ENCODE assay signal across 8 mouse cellular contexts in genomic region chr19:4511116-4511841, GRCm38 (mm10). TPM values are rescaled to one million over a fixed set of nuclear protein-coding genes. Genes with fewer than 3 reads are reported as not detected.
A peak's percentile ranks its signal among the peaks of the same experiment; 100 is the strongest.
DNase-seq lines count a peak whose midpoint lies in the region; ATAC-seq and TF ChIP-seq lines count a peak whose summit lies in the region.

No protein-coding gene starts in this region.

- TF ChIP-seq CTCF in CH12.LX (conservative IDR thresholded peaks at IDR 0.05 in 1 of 2, IDR thresholded peaks at IDR 0.05 in 1 of 2; ENCODE audit: low read depth in 2 of 2, low read length in 2 of 2), result no peak
- no peak for TF ChIP-seq CTCF in liver, embryonic 14.5 days (IDR thresholded peaks at IDR 0.05; ENCODE audit: low read depth)

- DNase-seq in CH12.LX (ENCODE audit: extremely low read depth), result no peak
- DNase-seq in liver, embryonic 14.5 days (ENCODE audit: low read depth in 3 of 3, low spot score in 3 of 3), result no peak
- no peak for DNase-seq in c-Kit-positive CD71-positive TER-119-positive erythroid progenitor cells, embryonic 14.5 days (ENCODE audit: low spot score)
- DNase-seq in thymus, adult 18-20 months, result no peak
- DNase-seq in ovary, postnatal 10 days (ENCODE audit: low spot score), result no peak

- no peak for ATAC-seq in erythroblast, adult 5-6 weeks (replicated peaks; ENCODE audit: low FRiP score, poor library complexity, severe bottlenecking)
- no peak for ATAC-seq in forebrain, embryonic 13.5 days
- no peak for ATAC-seq in liver, embryonic 14.5 days (ENCODE audit: insufficient read depth)

- TF ChIP-seq RAD21 in CH12.LX (IDR thresholded peaks at IDR 0.05; ENCODE audit: low read depth, low read length), result no peak

- peaks cover 58% of the 10 kb centered on the region for H3K4me1 ChIP-seq in erythroblast, embryonic 14.5 days (ENCODE audit: control insufficient read depth)
- peaks cover 0 to 39% of the 10 kb centered on the region in 2 experiments; a peak in 2 of 4 replicates for H3K4me1 ChIP-seq in CH12.LX (ENCODE audit: control insufficient read depth in 1 of 2, insufficient read depth in 2 of 2)
- H3K4me1 ChIP-seq in forebrain, embryonic 13.5 days, result peaks cover 20% of the 10 kb centered on the region
- peaks cover 11 to 16% of the 10 kb centered on the region in 2 experiments for H3K4me1 ChIP-seq in liver, embryonic 14.5 days (replicated peaks; ENCODE audit: control insufficient read depth in 2 of 2, insufficient read depth in 2 of 2, low read length in 1 of 2)

- no peak for TF ChIP-seq EP300 in CH12.LX (IDR thresholded peaks at IDR 0.05; ENCODE audit: low read length)
- no peak for TF ChIP-seq EP300 in liver, embryonic 14.5 days (IDR thresholded peaks at IDR 0.05; ENCODE audit: low read depth)

- H3K79me2 ChIP-seq in CH12.LX (replicated peaks; ENCODE audit: control insufficient read depth, extremely low read depth, insufficient read depth, poor library complexity, severe bottlenecking), result no peaks in the 10 kb centered on the region

- peaks cover 23% of the 10 kb centered on the region for H3K36me3 ChIP-seq in erythroblast, embryonic 14.5 days (ENCODE audit: control insufficient read depth)
- no peaks in the 10 kb centered on the region for H3K36me3 ChIP-seq in CH12.LX (replicated peaks in 1 of 2; ENCODE audit: control insufficient read depth in 1 of 2, insufficient read depth in 1 of 2, low read length in 1 of 2)
- no peaks in the 10 kb centered on the region for H3K36me3 ChIP-seq in forebrain, embryonic 13.5 days (ENCODE audit: poor library complexity, severe bottlenecking)
- no peaks in the 10 kb centered on the region for H3K36me3 ChIP-seq in liver, embryonic 14.5 days (replicated peaks; ENCODE audit: control insufficient read depth, insufficient read depth, low read depth)

- peak overlapping the region; percentile 79 for H3K4me3 ChIP-seq in erythroblast, embryonic 14.5 days (replicated peaks)
- peak overlapping the region; percentile 52 to 77 (median 76) for H3K4me3 ChIP-seq in CH12.LX (replicated peaks in 1 of 3; ENCODE audit: low read depth in 2 of 3, low read length in 2 of 3, poor library complexity in 1 of 3)
- H3K4me3 ChIP-seq in forebrain, embryonic 13.5 days, result peak overlapping the region; percentile 69
- H3K4me3 ChIP-seq in liver, embryonic 14.5 days (ENCODE audit: insufficient read depth in 1 of 2, low read depth in 2 of 2, low read length in 2 of 2), result peak overlapping the region; percentile 84 to 90

- TF ChIP-seq POLR2A in CH12.LX (IDR thresholded peaks at IDR 0.05; ENCODE audit: low read depth, low read length), result no peak

- H3K9ac ChIP-seq in CH12.LX (ENCODE audit: insufficient read depth, low read depth), result peak overlapping the region; percentile 9; the same call in 1 of the 2 replicates
- H3K9ac ChIP-seq in forebrain, embryonic 13.5 days, result peak overlapping the region; percentile 69
- peak overlapping the region; percentile 91 for H3K9ac ChIP-seq in liver, embryonic 14.5 days (replicated peaks)

- dilution Hi-C loops in CH12.LX (cut with MboI; ENCODE audit: extremely low pct_ligation_motif_present, extremely low pct_unique_long_range_greater_than_20kb, low sequenced_read_pairs), result no loop called here

- in situ Hi-C loops in CH12.LX (cut with MboI; ENCODE audit: low pct_ligation_motif_present, low pct_unique_long_range_greater_than_20kb, low sequenced_read_pairs), result no loop called here

- no peak overlapping the region for H3K27ac ChIP-seq in CH12.LX (ENCODE audit: insufficient read depth, low read depth)
- no peak overlapping the region for H3K27ac ChIP-seq in forebrain, embryonic 13.5 days
- H3K27ac ChIP-seq in liver, embryonic 14.5 days, result no peak overlapping the region

- H3K4me2 ChIP-seq in CH12.LX (ENCODE audit: insufficient read depth, low read depth, poor library complexity, severe bottlenecking), result peak overlapping the region; percentile 82
- peak overlapping the region; percentile 90 for H3K4me2 ChIP-seq in forebrain, embryonic 13.5 days
- peak overlapping the region; percentile 98 for H3K4me2 ChIP-seq in liver, embryonic 14.5 days (ENCODE audit: low read depth)

- WGBS in forebrain, embryonic 13.5 days, result 6% methylated on average over 13 of the region's 13 CpGs
- 9% methylated on average over 13 of the region's 13 CpGs for WGBS in liver, embryonic 14.5 days (ENCODE audit: insufficient replicate concordance)

- no peaks in the 10 kb centered on the region for H3K9me3 ChIP-seq in erythroblast, embryonic 14.5 days (ENCODE audit: control insufficient read depth, low read length)
- H3K9me3 ChIP-seq in CH12.LX (replicated peaks; ENCODE audit: low read length), result no peaks in the 10 kb centered on the region
- no peaks in the 10 kb centered on the region for H3K9me3 ChIP-seq in forebrain, embryonic 13.5 days (replicated peaks)
- no peaks in the 10 kb centered on the region for H3K9me3 ChIP-seq in liver, embryonic 14.5 days (ENCODE audit: control insufficient read depth, low read length)

- H3K27me3 ChIP-seq in erythroblast, embryonic 14.5 days (ENCODE audit: control insufficient read depth), result peaks cover 24% of the 10 kb centered on the region
- no peaks in the 10 kb centered on the region for H3K27me3 ChIP-seq in CH12.LX (replicated peaks)
- H3K27me3 ChIP-seq in forebrain, embryonic 13.5 days, result peaks cover 12% of the 10 kb centered on the region
- H3K27me3 ChIP-seq in liver, embryonic 14.5 days (ENCODE audit: control insufficient read depth, insufficient read depth, low read length), result no peaks in the 10 kb centered on the region; the same call in none of the 2 replicates

TF ChIP-seq in CH12.LX, 34 proteins besides CTCF, POLR2A, EP300 and RAD21:
- TF ChIP-seq NRF1 (IDR thresholded peaks at IDR 0.05; ENCODE audit: low read depth, low read length) (no peak), ZNF384 (IDR thresholded peaks at IDR 0.05; ENCODE audit: low read depth, low read length) (no peak), JUND (conservative IDR thresholded peaks at IDR 0.05; ENCODE audit: low read depth, low read length) (no peak), TCF12 (IDR thresholded peaks at IDR 0.05; ENCODE audit: low read depth, low read length) (no peak), MAX (IDR thresholded peaks at IDR 0.05; ENCODE audit: low read length) (no peak), POLR2AphosphoS2 (IDR thresholded peaks at IDR 0.05; ENCODE audit: low read depth, low read length) (no peak), CHD2 (IDR thresholded peaks at IDR 0.05; ENCODE audit: low read length) (no peak), JUN (IDR thresholded peaks at IDR 0.05; ENCODE audit: insufficient read depth, low read depth, low read length) (no peak), ZMIZ1 (IDR thresholded peaks at IDR 0.05; ENCODE audit: low read depth, low read length) (no peak), MXI1 (IDR thresholded peaks at IDR 0.05; ENCODE audit: low read depth, low read length) (no peak), KAT2A (IDR thresholded peaks at IDR 0.05; ENCODE audit: insufficient replicate concordance, low read length) (no peak), MEF2A (IDR thresholded peaks at IDR 0.05; ENCODE audit: borderline replicate concordance, low read depth, low read length) (no peak), HCFC1 (IDR thresholded peaks at IDR 0.05; ENCODE audit: low read depth, low read length) (no peak), IRF4 (IDR thresholded peaks at IDR 0.05; ENCODE audit: low read depth, low read length) (no peak), USF1 (IDR thresholded peaks at IDR 0.05; ENCODE audit: low read depth, low read length) (no peak), MAZ (IDR thresholded peaks at IDR 0.05; ENCODE audit: low read depth, low read length) (no peak), TBP (conservative IDR thresholded peaks at IDR 0.05; ENCODE audit: low read depth, low read length) (no peak), GABPA (IDR thresholded peaks at IDR 0.05; ENCODE audit: insufficient replicate concordance, low read depth, low read length) (no peak), SIN3A (IDR thresholded peaks at IDR 0.05; ENCODE audit: low read length) (no peak)

RNA-seq across cellular contexts. Expression of gene Pcx, which starts 1.0 kb away (rescaled TPM):
- polyA plus RNA-seq in erythroblast, embryonic 14.5 days (2012), result 18.5 and 18.7 TPM in 2 replicates
- 15.0 and 32.6 TPM in 2 replicates for total RNA-seq in erythroblast, adult 5-6 weeks (2015; ENCODE audit: low replicate concordance)
- total RNA-seq in erythroblast, adult 5-6 weeks (2017; ENCODE audit: low replicate concordance), result 31.5 and 31.9 TPM in 2 replicates
- total RNA-seq in CH12.LX (2012; rRNA removed) (9.2 and 10.7 TPM in 2 replicates), CH12.LX (2014; rRNA removed) (7.3 and 7.7 TPM in 2 replicates)
- 13.6 and 14.2 TPM in 2 replicates for polyA plus RNA-seq in CH12.LX (2012; ENCODE audit: insufficient read length, low read depth)
- polyA plus RNA-seq in forebrain, embryonic 13.5 days (2015; fragmentation: Nextera tagmentation; extraction: Ambion mirVana), result 15.9 and 17.3 TPM in 2 replicates
- 14.7 and 16.4 TPM in 2 replicates for polyA plus RNA-seq in liver, embryonic 14.5 days (2012; rRNA removed)
- 25.6 and 29.1 TPM in 2 replicates for polyA plus RNA-seq in liver, embryonic 14.5 days (2014; fragmentation: Nextera tagmentation; extraction: Ambion mirVana)

RNA-seq across cellular contexts. Expression of gene 2010003K11Rik, which starts 12.9 kb away (rescaled TPM):
- not detected in 2 replicates for polyA plus RNA-seq in erythroblast, embryonic 14.5 days (2012)
- total RNA-seq in erythroblast, adult 5-6 weeks (2015; ENCODE audit: low replicate concordance), result not detected in 2 replicates
- total RNA-seq in erythroblast, adult 5-6 weeks (2017; ENCODE audit: low replicate concordance), result 0.94 TPM in 1 of 2 replicates, not detected in the other
- not detected in 2 replicates for total RNA-seq in CH12.LX (2012; rRNA removed)
- total RNA-seq in CH12.LX (2014; rRNA removed), result not detected in 2 replicates
- not detected in 2 replicates for polyA plus RNA-seq in CH12.LX (2012; ENCODE audit: insufficient read length, low read depth)
- not detected in 2 replicates for polyA plus RNA-seq in forebrain, embryonic 13.5 days (2015; fragmentation: Nextera tagmentation; extraction: Ambion mirVana)
- polyA plus RNA-seq in liver, embryonic 14.5 days (2012; rRNA removed), result 0.03 TPM in 1 of 2 replicates, not detected in the other
- 0.08 and 0.15 TPM in 2 replicates for polyA plus RNA-seq in liver, embryonic 14.5 days (2014; fragmentation: Nextera tagmentation; extraction: Ambion mirVana)

RNA-seq across cellular contexts. Expression of gene Syt12, which starts 34.0 kb away (rescaled TPM):
- polyA plus RNA-seq in erythroblast, embryonic 14.5 days (2012), result not detected in 2 replicates
- total RNA-seq in erythroblast, adult 5-6 weeks (2015; ENCODE audit: low replicate concordance), result not detected in 2 replicates
- not detected in 2 replicates for total RNA-seq in erythroblast, adult 5-6 weeks (2017; ENCODE audit: low replicate concordance)
- total RNA-seq in CH12.LX (2012; rRNA removed) (0.04 and 0.17 TPM in 2 replicates), CH12.LX (2014; rRNA removed) (not detected in 2 replicates)
- polyA plus RNA-seq in CH12.LX (2012; ENCODE audit: insufficient read length, low read depth), result 0.16 and 0.50 TPM in 2 replicates
- 1.0 and 1.3 TPM in 2 replicates for polyA plus RNA-seq in forebrain, embryonic 13.5 days (2015; fragmentation: Nextera tagmentation; extraction: Ambion mirVana)
- polyA plus RNA-seq in liver, embryonic 14.5 days (2012; rRNA removed), result 0.06 and 0.15 TPM in 2 replicates
- 0.06 and 0.14 TPM in 2 replicates for polyA plus RNA-seq in liver, embryonic 14.5 days (2014; fragmentation: Nextera tagmentation; extraction: Ambion mirVana)

Comparison
In these comparisons a context has a peak if more than half of its experiments do, and no peak if none do; other contexts are left out.
1. H3K9ac ChIP-seq: peak in every context shown above with its lines; median percentile 91 in liver, embryonic 14.5 days; 69 in forebrain, embryonic 13.5 days; 9 in CH12.LX.